Mouse (Mus musculus) midbrain, embryonic 11.5 days (tissue): ENCODE results near the gene Sowaha. TPM values are rescaled to one million over a fixed set of nuclear protein-coding genes. Genes with fewer than 3 reads are reported as not detected.

ENCODE experiments used
- ATAC-seq: fragments of 200-750 bp; cut with Nextera tagmentation; 2 replicates; pipeline ENCODE4 v1.8.0; 2017; ENCODE audit warnings: moderate TSS enrichment, moderate library complexity; ENCODE audit not compliant: low FRiP score
- DNase-seq: peaks from one replicate; pipeline ENCODE4 v3.0.0; 2015; ENCODE audit warnings: low spot score; ENCODE audit errors: missing footprints
- H3K27ac ChIP-seq: fragments of 300-500 bp; sonication (generic); 2 replicates; pipeline ENCODE4 v1.5.1; 2014; ENCODE audit warnings: low read depth, low read length
- H3K27me3 ChIP-seq: fragments of 300-500 bp; sonication (generic); 2 replicates; pipeline ENCODE4 v1.6.1; 2014; ENCODE audit warnings: mild to moderate bottlenecking, low read length, moderate library complexity, mixed read lengths; ENCODE audit not compliant: control insufficient read depth, insufficient read depth
- H3K36me3 ChIP-seq: fragments of 300-500 bp; sonication (generic); 2 replicates; pipeline ENCODE4 v1.6.1; 2014; ENCODE audit warnings: mild to moderate bottlenecking, low read length, moderate library complexity, mixed read lengths; ENCODE audit not compliant: control insufficient read depth, insufficient read depth
- H3K4me1 ChIP-seq: fragments of 300-500 bp; sonication (generic); 2 replicates; pipeline ENCODE4 v1.6.1; 2014; ENCODE audit warnings: low read length; ENCODE audit not compliant: control insufficient read depth, insufficient read depth
- H3K4me2 ChIP-seq: fragments of 300-500 bp; sonication (generic); 2 replicates; pipeline ENCODE4 v1.6.1; 2014; ENCODE audit warnings: mild to moderate bottlenecking, moderate library complexity
- H3K4me3 ChIP-seq: fragments of 300-500 bp; sonication (generic); 2 replicates; pipeline ENCODE4 v1.5.1; 2014; ENCODE audit warnings: low read depth, low read length
- H3K9ac ChIP-seq: fragments of 300-500 bp; sonication (generic); 2 replicates; pipeline ENCODE4 v1.6.1; 2014; ENCODE audit warnings: low read length
- H3K9me3 ChIP-seq: fragments of 300-500 bp; sonication (generic); 2 replicates; pipeline ENCODE4 v1.6.1; 2016; ENCODE audit warnings: low read length; ENCODE audit not compliant: control insufficient read depth
- WGBS: fragments of 180-500 bp; shearing (Covaris S2); extraction: QIAGEN DNeasy Blood & Tissue Kit; methylation state at CpG from one replicate; pipeline ENCODE4 v1.1.7; 2014; 5-methylcytosine and 5-hydroxymethylcytosine counted together
- polyA plus RNA-seq: library from polyadenylated mRNA; unstranded; fragments of >200 nt; fragmentation: Nextera tagmentation; extraction: Ambion mirVana; gene quantifications from 2 replicates; pipeline ENCODE4 v1.2.1, GENCODE M21; 2014

The Sowaha gene
- polyA plus RNA-seq, 1 experiment from 2014 or later = 0.05 TPM

GRCm38 (mm10) chr11:53493243-53493955 is 13.3 kb upstream of the Sowaha start:
- DNase-seq (peak; percentile 84), ATAC-seq (no peak)
- Histone ChIP-seq H3K4me1 (peaks cover 22% of the 10 kb centered on the region), H3K9ac (no peak overlapping the region), H3K4me2 (no peak overlapping the region), H3K9me3 (no peaks in the 10 kb centered on the region), H3K4me3 (no peak overlapping the region), H3K27me3 (peaks cover 18% of the 10 kb centered on the region), H3K27ac (no peak overlapping the region), H3K36me3 (no peaks in the 10 kb centered on the region)
- 18% methylated on average over 3 of the region's 3 CpGs for WGBS

DNA sequence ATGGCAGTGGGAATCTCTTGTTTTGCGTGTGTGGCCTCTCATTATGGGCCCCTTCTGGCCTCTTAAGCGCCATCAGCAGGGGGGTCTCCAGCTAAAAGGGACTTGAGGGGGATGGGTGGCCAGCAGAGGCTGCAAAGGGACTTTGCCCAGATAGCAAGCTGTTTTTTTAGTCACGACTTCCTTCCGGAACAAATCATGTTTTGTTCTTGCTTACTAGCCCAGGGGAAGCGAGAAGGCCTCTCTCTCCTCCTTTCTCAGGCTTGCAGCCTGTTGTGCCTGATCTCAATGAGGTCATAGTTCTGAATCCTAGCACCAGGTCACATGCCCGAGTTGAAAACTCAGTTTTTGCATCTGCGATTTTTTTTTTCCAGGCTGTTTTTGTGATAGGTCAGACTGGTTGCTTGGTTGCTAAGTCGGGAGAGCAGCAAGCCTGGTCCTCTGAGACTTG is 11.9 kb upstream of the Sowaha start:
- WGBS = 4% methylated on average over 8 of the region's 8 CpGs
- H3K4me3 ChIP-seq = no peak overlapping the region
- no peak overlapping the region; the same call in 1 of the 2 replicates for H3K27ac ChIP-seq
- no peak overlapping the region for H3K9ac ChIP-seq
- DNase-seq (peak; percentile 94), ATAC-seq (peak; percentile 76)
- H3K27me3 ChIP-seq = peaks cover 24% of the 10 kb centered on the region
- H3K4me1 ChIP-seq = peaks cover 27% of the 10 kb centered on the region
- no peaks in the 10 kb centered on the region for H3K36me3 ChIP-seq
- no peak overlapping the region for H3K4me2 ChIP-seq
- no peaks in the 10 kb centered on the region for H3K9me3 ChIP-seq

DNA sequence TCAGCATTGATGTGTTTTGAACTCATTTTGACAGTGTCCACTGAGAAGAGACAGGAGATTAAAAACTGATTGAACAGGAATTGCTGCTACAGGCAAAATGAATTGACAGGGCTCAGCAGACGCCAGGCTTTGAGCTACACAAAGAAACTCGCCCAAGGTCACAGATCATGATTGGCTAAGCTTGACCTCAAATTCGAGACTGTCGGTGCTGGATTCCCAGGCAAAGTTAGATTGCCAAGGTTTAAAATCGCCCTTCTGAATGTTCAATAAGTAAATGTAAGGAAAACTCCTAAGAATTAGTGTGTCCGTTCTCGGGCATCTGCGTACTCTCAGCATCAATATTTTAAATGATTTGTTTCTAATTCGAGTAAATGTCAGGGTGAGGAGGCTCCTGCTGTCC is 9.3 kb upstream of the Sowaha start:
- 48% methylated on average over 9 of the region's 9 CpGs for WGBS
- Histone ChIP-seq H3K9ac (no peak overlapping the region), H3K4me2 (no peak overlapping the region), H3K27ac (no peak overlapping the region), H3K4me1 (peaks cover 21% of the 10 kb centered on the region), H3K27me3 (peaks cover 32% of the 10 kb centered on the region), H3K36me3 (no peaks in the 10 kb centered on the region), H3K9me3 (no peaks in the 10 kb centered on the region), H3K4me3 (no peak overlapping the region)
- ATAC-seq (no peak), DNase-seq (peak; percentile 88)

DNA sequence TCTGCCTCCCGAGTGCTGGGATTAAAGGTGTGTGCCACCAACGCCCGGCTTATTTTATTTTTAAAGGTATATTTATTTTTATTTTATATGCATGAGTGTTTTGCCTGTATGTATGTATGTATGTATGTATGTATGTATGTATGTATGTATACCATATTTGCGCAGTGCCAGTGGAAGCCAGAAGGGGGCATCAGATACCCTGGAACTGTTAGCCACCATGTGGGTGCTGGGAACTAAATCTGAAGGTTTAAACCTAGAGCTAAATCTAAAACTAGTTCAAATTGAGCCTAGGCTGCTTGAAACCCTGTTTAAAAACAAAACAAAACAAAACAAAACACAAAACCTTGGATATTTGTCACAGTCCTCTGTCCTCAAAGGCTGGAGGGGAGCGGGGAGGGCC is 8.9 kb upstream of the Sowaha start:
- DNase-seq (peak; percentile 83), ATAC-seq (no peak)
- Histone ChIP-seq H3K9ac (no peak overlapping the region), H3K36me3 (no peaks in the 10 kb centered on the region), H3K9me3 (no peaks in the 10 kb centered on the region), H3K27me3 (peaks cover 32% of the 10 kb centered on the region), H3K27ac (no peak overlapping the region), H3K4me1 (peaks cover 21% of the 10 kb centered on the region), H3K4me2 (no peak overlapping the region), H3K4me3 (no peak overlapping the region)
- 94% methylated on average over 5 of the region's 5 CpGs for WGBS

GRCm38 (mm10) chr11:53486822-53487594 is 6.9 kb upstream of the Sowaha start:
- no peaks in the 10 kb centered on the region for H3K36me3 ChIP-seq
- ATAC-seq (peak; percentile 49), DNase-seq (no peak)
- H3K27me3 ChIP-seq = peaks cover 32% of the 10 kb centered on the region
- 17% methylated on average over 27 of the region's 27 CpGs for WGBS
- no peaks in the 10 kb centered on the region for H3K9me3 ChIP-seq
- H3K4me1 ChIP-seq = peaks cover 13% of the 10 kb centered on the region
- H3K4me3 ChIP-seq = peak overlapping the region; percentile 5; the same call in 1 of the 2 replicates
- peak overlapping the region; percentile 17 for H3K4me2 ChIP-seq
- H3K27ac ChIP-seq = no peak overlapping the region
- H3K9ac ChIP-seq = no peak overlapping the region

DNA sequence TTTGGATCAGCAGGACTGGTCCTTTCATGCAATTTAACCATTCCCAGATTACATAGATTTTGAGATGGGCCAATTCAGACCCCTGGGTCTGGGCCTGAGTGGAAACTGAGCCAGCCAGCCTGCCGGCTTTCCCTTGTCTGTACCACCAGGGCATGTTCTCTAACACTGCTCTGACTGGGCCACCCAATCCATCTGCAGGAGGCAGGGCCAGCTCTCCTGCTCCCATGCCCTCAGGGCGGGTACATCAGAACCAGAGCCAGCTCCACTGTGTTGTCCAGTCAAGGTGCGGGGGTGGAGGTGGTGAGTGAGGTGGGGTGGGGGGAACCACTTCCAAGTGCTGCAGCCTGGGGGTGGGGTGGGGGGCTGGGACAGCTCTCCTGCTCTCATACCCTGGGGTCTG is 6.3 kb upstream of the Sowaha start:
- no peaks in the 10 kb centered on the region for H3K36me3 ChIP-seq
- H3K27ac ChIP-seq = no peak overlapping the region
- H3K9ac ChIP-seq = no peak overlapping the region
- DNase-seq (no peak), ATAC-seq (no peak)
- no peak overlapping the region for H3K4me3 ChIP-seq
- H3K4me1 ChIP-seq = peaks cover 6% of the 10 kb centered on the region
- H3K27me3 ChIP-seq = peaks cover 35% of the 10 kb centered on the region
- H3K9me3 ChIP-seq = no peaks in the 10 kb centered on the region
- H3K4me2 ChIP-seq = no peak overlapping the region
- 59% methylated on average over 3 of the region's 3 CpGs for WGBS

DNA sequence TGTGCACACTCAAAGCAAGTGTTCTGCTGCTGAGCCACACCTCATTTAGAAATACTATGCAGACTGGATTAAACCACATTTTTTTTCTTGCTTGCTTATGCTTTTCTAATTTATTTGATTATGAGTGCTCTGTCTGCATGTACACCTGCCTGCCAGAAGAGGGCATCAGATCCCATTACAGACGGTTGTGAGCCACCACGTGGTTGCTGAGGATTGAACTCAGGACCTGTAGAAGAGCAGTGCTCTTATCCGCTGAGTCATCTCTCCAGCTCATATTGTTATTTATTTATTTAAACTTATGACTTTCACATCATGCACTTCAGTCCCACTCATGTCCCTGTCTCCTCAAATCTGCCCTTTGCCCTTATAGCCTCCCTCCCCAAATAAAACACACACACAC is 5.6 kb upstream of the Sowaha start:
- Histone ChIP-seq H3K4me3 (no peak overlapping the region), H3K27me3 (peaks cover 41% of the 10 kb centered on the region), H3K4me2 (no peak overlapping the region), H3K36me3 (no peaks in the 10 kb centered on the region), H3K9ac (no peak overlapping the region), H3K27ac (no peak overlapping the region), H3K4me1 (peaks cover 5% of the 10 kb centered on the region; the same call in 1 of the 2 replicates), H3K9me3 (no peaks in the 10 kb centered on the region)
- ATAC-seq (no peak), DNase-seq (no peak)
- 50% methylated on average over 3 of the region's 3 CpGs for WGBS

GRCm38 (mm10) chr11:53483159-53483891 is 3.3 kb upstream of the Sowaha start:
- Histone ChIP-seq H3K36me3 (no peaks in the 10 kb centered on the region), H3K27me3 (peaks cover 59% of the 10 kb centered on the region), H3K9me3 (peaks cover 5% of the 10 kb centered on the region; the same call in 1 of the 2 replicates), H3K4me3 (no peak overlapping the region), H3K9ac (no peak overlapping the region), H3K4me1 (peaks cover 12% of the 10 kb centered on the region), H3K27ac (no peak overlapping the region), H3K4me2 (no peak overlapping the region)
- 82% methylated on average over 9 of the region's 9 CpGs for WGBS
- no peak for ATAC-seq
- no peak for DNase-seq
